ENCODE assay signal across 8 mouse cellular contexts in genomic region chr5:30712441-30713298, GRCm38 (mm10). TPM values are rescaled to one million over a fixed set of nuclear protein-coding genes. Genes with fewer than 3 reads are reported as not detected.
DNase-seq lines count a peak whose midpoint lies in the region; ATAC-seq lines count a peak whose summit lies in the region.

No protein-coding gene starts in this region.

- H3K9me3 ChIP-seq in embryonic facial prominence, embryonic 15.5 days (replicated peaks) = no peaks in the 10 kb centered on the region
- no peaks in the 10 kb centered on the region for H3K9me3 ChIP-seq in midbrain, embryonic 10.5 days (replicated peaks)

- WGBS in embryonic facial prominence, embryonic 15.5 days = under 1% methylated on average over 43 of the region's 43 CpGs
- WGBS in midbrain, embryonic 10.5 days = under 1% methylated on average over 43 of the region's 43 CpGs

- H3K36me3 ChIP-seq in embryonic facial prominence, embryonic 15.5 days = no peaks in the 10 kb centered on the region
- peaks cover 27% of the 10 kb centered on the region for H3K36me3 ChIP-seq in midbrain, embryonic 10.5 days

- intact Hi-C loops in left cerebral cortex, postnatal 10 days (cut with DNase I) = loop anchor here (5.0 kb wide), 1 partner anchor 85 kb away; no protein-coding TSS in a partner anchor
- intact Hi-C loops in left cerebral cortex, postnatal 14 days (cut with DNase I) = loop anchor here (10.0 kb wide), 2 partner anchors 172 to 202 kb away; partner anchors contain the start of genes Agbl5 and Emilin1

- peak overlapping the region; percentile 90 for H3K4me2 ChIP-seq in embryonic facial prominence, embryonic 15.5 days (replicated peaks)

- H3K4me3 ChIP-seq in embryonic facial prominence, embryonic 15.5 days (replicated peaks) = peak overlapping the region; percentile 51
- peak overlapping the region; percentile 69 for H3K4me3 ChIP-seq in midbrain, embryonic 10.5 days

- H3K9ac ChIP-seq in embryonic facial prominence, embryonic 15.5 days = peak overlapping the region; percentile 18; the same call in 1 of the 2 replicates

- no peak overlapping the region for H3K27ac ChIP-seq in embryonic facial prominence, embryonic 15.5 days (replicated peaks)
- peak overlapping the region; percentile 96 for H3K27ac ChIP-seq in midbrain, embryonic 10.5 days (replicated peaks)

- peaks cover 61% of the 10 kb centered on the region for H3K27me3 ChIP-seq in embryonic facial prominence, embryonic 15.5 days
- peaks cover 36% of the 10 kb centered on the region for H3K27me3 ChIP-seq in midbrain, embryonic 10.5 days (ENCODE audit: low read depth, poor library complexity, severe bottlenecking)

- peak; percentile 30 to 50 for DNase-seq in left cerebral cortex, postnatal 10 days (ENCODE audit: extremely low spot score in 1 of 2, low spot score in 2 of 2)
- DNase-seq in left cerebral cortex, postnatal 14 days (ENCODE audit: low spot score in 2 of 2) = no peak
- peak; percentile 74 for DNase-seq in brain, embryonic 18.5 days (ENCODE audit: low read depth, low spot score)
- peak; percentile 49 for DNase-seq in induced T-regulatory cell, adult 2 months (ENCODE audit: low read depth)
- peak; percentile 78 for DNase-seq in midbrain, embryonic 10.5 days (ENCODE audit: low spot score)
- DNase-seq in thymus, adult 18-20 months = peak; percentile 12 to 20
- no peak for DNase-seq in c-Kit-positive CD71-positive TER-119-positive erythroid progenitor cells, embryonic 14.5 days (ENCODE audit: low spot score)

- peak; percentile 40; the same call in 1 of the 2 replicates for ATAC-seq in embryonic facial prominence, embryonic 15.5 days (ENCODE audit: insufficient number of reproducible peaks, low FRiP score, low TSS enrichment, low read depth)

- H3K4me1 ChIP-seq in embryonic facial prominence, embryonic 15.5 days = peaks cover 27% of the 10 kb centered on the region
- peaks cover 80% of the 10 kb centered on the region for H3K4me1 ChIP-seq in midbrain, embryonic 10.5 days

RNA-seq across cellular contexts. Expression of gene Dpysl5, which starts 1.3 kb away (rescaled TPM):
- total RNA-seq in left cerebral cortex, postnatal 10 days (2021) = 100 to 1,000 TPM; 354 to 401 TPM
- total RNA-seq in left cerebral cortex, postnatal 14 days (2021) = 100 to 1,000 TPM; 102 to 111 TPM
- polyA plus RNA-seq in embryonic facial prominence, embryonic 15.5 days (2015; fragmentation: Nextera tagmentation; extraction: Ambion mirVana) = 9.8 and 13.9 TPM in 2 replicates
- 90.7 and 126 TPM in 2 replicates for polyA plus RNA-seq in midbrain, embryonic 10.5 days (2016; fragmentation: Nextera tagmentation; extraction: Ambion mirVana)

RNA-seq across cellular contexts. Expression of gene Cenpa, which starts 46.1 kb away (rescaled TPM):
- 1 to 10 TPM; 6.1 to 7.6 TPM for total RNA-seq in left cerebral cortex, postnatal 10 days (2021)
- 1 to 10 TPM; 8.1 to 9.5 TPM for total RNA-seq in left cerebral cortex, postnatal 14 days (2021)
- polyA plus RNA-seq in embryonic facial prominence, embryonic 15.5 days (2015; fragmentation: Nextera tagmentation; extraction: Ambion mirVana) = 216 and 218 TPM in 2 replicates
- polyA plus RNA-seq in midbrain, embryonic 10.5 days (2016; fragmentation: Nextera tagmentation; extraction: Ambion mirVana) = 413 and 444 TPM in 2 replicates

Comparison
In these comparisons a context has a peak if more than half of its experiments do, and no peak if none do; other contexts are left out.
1. DNase-seq: peak in left cerebral cortex, postnatal 10 days (2 of 2), brain, embryonic 18.5 days (single experiment), induced T-regulatory cell, adult 2 months (single experiment), midbrain, embryonic 10.5 days (single experiment) and thymus, adult 18-20 months (2 of 2); none in left cerebral cortex, postnatal 14 days (0 of 2) and c-Kit-positive CD71-positive TER-119-positive erythroid progenitor cells, embryonic 14.5 days (single experiment).